Mouse (Mus musculus): ENCODE measurements around the gene Tcn2.
A peak's percentile ranks its signal among the peaks of the same experiment; 100 is the strongest.
"Not testable (repeated sequence)": the region's sequence is repeated elsewhere in the genome, so short reads cannot be mapped to it uniquely, and the experiment has no call there.

Tcn2 gene

DNA sequence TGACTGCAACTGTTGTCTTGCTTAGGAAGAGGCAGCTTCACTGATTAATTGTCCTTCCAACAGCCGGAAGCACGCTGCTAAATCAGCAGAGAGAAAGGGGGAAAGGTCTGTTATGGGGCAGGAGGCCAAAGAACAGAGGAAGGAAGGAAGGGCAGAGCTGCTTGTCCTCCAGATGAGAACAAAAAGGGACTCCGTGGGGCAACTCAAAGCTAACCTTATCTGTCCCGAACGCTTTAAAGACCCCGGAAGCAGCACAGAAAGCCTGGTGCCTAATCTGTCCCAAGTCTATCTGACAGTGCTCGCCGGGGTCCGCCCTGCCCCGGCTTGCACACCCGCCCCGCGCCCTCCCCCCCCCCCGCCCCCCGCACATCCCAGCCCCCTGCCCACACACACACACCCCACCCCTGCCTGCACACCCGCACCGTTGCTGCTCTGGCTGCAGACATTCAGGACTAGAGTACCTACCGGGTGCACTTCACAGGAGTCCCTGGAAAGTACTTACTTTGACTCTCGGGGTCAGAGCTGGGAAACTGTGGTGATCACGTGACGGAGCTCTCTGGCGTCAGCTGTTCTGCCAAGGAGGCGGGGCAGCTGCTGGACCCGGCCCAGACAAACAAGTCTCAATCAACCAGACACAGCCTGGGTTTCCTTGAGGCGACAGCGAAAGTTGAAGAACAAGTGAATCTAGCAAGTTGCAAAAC lies at the start of gene Tcn2:
Gene Tcn2 (minus strand): TSS at position 649 of the 701 bp plus-strand sequence.
- peak; percentile 45 to 53 for DNase-seq (ENCODE audit: low spot score in 2 of 2)

GRCm38 (mm10) chr11:3981536-3981935 lies 49.6 kb upstream of the Tcn2 start:
- DNase-seq (ENCODE audit: low spot score in 2 of 2) = no peak

GRCm38 (mm10) chr11:3978421-3978820 lies 46.5 kb upstream of the Tcn2 start:
- DNase-seq (ENCODE audit: low spot score in 2 of 2) = no peak

- DNase-seq (ENCODE audit: low spot score in 2 of 2) = no peak
Measured at GRCm38 (mm10) chr11:3976678-3977077, 44.7 kb upstream of the Tcn2 start, which contains the start of gene 4930556J24Rik. 4930556J24Rik (minus strand) TSS chr11:3976778.

- no peak for DNase-seq (ENCODE audit: low spot score in 2 of 2)
Measured at GRCm38 (mm10) chr11:3974311-3974710, 42.4 kb upstream of the Tcn2 start.

DNA sequence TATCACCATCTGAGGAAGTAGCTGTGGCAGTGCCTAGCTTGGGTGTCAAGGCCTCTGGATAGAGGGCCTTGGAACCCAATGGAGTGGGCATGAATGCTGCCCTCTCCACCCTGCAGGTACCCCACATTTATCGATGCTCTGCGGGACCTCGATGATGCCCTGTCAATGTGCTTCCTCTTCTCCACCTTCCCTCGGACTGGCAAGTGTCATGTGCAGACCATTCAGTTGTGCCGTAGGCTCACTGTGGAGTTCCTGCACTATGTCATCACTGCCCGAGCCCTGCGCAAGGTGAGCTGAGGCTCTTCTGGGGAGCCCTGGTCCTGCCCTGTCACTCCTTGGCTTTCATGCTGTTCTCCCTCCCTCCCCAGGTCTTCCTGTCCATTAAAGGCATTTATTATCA lies 41.1 kb upstream of the Tcn2 start:
- DNase-seq (ENCODE audit: low spot score in 2 of 2) = no peak

GRCm38 (mm10) chr11:3970361-3970760 lies 38.4 kb upstream of the Tcn2 start:
- no peak for DNase-seq (ENCODE audit: low spot score in 2 of 2)

DNA sequence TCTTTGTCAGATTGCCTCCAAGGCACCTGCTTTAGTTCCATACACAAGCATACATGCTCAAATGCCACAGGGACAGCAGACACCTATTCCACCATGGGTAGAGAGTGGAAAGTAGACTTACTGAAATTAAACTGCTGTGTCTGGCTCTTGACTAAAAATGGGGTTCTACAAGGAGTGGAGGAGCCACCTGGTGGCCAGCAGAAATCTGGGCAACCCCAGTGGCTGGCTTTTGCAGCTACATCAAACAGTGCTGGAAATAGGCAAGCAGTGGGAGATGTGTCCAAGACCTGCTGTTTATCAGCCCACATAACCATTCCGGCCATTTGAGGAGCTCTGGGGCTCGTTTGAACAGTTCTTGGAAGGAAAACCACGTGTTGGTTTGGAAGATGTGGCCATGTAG lies 37.9 kb upstream of the Tcn2 start:
- DNase-seq (ENCODE audit: low spot score in 2 of 2) = no peak

- DNase-seq (ENCODE audit: low spot score in 2 of 2) = no peak
Measured at GRCm38 (mm10) chr11:3964416-3965172, 32.6 kb upstream of the Tcn2 start.

DNA sequence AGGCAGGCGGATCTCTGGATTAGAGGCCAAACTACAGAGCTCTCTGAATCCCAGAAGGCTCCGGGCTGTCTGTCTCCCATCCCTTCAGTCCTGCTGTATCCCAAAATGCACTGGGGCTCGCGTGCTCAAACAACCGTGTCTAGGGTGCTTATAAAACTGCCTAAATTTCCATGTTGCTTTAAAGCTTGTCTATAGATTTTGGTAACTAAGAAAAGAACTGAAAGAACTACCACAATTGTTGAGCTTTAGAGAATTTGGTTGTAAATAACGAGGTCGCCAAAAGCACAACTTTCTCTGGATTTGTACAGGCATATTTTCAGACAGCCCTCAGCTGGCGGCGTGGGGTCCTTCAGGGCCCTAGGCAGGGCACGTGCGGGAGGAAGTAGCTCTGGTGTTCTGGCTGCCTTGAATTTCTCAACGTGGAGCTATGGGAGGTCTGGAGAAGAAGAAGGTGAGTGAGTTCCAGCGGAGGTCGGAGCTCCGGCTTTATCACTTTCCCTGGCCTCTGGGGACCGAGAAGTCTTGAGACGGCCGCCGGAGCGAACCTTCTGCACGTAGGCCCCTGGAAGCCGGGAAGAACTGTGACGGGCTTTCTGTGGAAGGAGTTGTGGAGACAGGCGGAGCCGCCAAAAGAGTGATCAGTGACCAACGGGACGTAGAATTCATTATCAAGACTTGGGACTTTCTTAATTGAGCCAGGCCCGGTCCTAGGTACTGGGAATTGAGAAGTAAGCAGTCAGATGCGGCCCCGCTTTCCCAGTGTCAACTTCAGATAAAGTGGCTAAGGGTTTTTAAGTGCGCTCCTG lies 31.9 kb upstream of the Tcn2 start, which contains the start of gene Pes1:
Gene Pes1 (plus strand): TSS at position 366 of the 806 bp plus-strand sequence.
- peak; percentile 74 to 78 for DNase-seq (ENCODE audit: low spot score in 2 of 2)

DNA sequence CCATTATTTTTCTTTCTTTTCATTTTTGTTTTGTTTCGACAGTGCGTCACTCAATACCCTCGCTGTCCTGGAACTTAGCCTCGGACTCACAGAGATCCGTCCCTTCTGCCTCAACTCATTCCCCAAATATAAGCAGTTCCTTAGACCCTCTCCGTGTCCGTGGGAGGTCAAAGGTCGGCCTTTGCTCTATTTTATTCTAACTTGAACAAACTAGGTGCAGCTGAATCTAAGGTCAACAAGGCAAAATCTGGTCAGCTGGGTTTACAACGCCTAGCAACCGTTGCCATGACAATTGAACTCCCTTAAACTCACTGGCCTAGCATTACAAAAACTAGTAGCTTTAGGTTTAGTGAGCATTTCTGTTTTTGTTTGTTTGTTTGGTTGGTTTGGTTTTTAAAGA lies 31.2 kb upstream of the Tcn2 start:
- no peak for DNase-seq (ENCODE audit: low spot score in 2 of 2)

DNA sequence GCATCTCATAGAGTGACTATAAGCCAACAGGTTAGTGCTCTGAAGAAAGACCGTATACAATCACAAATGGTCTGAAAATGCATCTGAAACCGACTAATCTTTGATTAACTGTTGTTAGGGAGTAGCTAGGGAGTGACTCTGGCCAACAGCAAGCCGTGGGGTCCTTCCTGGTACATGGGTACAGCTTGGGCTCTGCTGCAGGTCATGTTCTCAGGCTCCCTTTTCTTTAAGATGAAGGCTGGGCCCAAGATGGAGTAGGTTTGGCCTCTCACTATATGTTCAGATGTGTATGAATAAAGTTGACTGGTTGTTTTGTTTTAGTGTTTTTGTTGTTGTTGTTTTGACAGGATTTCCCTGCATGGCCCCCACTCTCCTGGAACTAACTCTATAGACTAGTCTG lies 29.8 kb upstream of the Tcn2 start:
- DNase-seq (ENCODE audit: low spot score in 2 of 2) = no peak

- no peak for DNase-seq (ENCODE audit: low spot score in 2 of 2)
Measured at GRCm38 (mm10) chr11:3960901-3961300, 28.9 kb upstream of the Tcn2 start.

DNA sequence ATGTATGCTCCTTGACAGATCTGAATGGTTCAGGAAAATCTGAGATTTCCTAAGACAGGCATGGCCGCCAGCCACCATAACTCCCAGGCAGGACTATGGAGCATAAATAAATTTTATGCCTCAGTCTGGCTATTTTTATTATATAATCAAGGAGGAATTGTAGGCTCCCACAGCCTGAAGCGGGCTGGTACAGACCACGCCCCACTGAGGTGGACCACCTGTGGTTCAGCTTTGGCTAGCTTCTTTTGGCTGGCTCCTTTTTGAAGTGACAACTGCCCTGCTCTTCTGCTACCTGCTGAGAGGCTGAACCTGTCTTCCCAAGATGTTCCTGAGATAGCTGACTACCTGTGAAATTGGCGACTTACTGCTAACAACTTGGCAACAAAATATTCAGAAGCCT lies 23.4 kb upstream of the Tcn2 start:
- not testable (repeated sequence) for DNase-seq (ENCODE audit: low spot score in 2 of 2)

DNA sequence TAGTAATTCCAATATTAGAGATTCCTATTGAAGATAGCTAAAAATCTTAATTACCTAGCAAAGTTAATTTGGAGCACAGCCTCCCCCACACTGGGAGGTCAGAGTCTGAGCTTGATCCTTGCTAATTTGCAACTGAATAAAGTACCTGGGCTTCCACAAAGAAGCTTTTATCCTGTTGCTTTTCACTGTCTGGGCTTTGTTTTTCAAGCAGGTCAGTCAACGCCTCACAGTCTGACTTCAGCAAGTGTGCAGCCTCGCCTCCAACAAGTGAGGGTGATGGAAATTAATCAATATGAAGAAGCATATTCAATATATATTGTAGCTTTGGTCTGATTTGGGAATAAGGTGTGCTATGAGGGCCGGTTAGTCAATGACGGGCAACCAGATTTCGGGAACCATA lies 22.9 kb upstream of the Tcn2 start:
- not testable (repeated sequence) for DNase-seq (ENCODE audit: low spot score in 2 of 2)

GRCm38 (mm10) chr11:3946386-3946785 lies 14.4 kb upstream of the Tcn2 start:
- DNase-seq (ENCODE audit: low spot score in 2 of 2) = no peak

DNA sequence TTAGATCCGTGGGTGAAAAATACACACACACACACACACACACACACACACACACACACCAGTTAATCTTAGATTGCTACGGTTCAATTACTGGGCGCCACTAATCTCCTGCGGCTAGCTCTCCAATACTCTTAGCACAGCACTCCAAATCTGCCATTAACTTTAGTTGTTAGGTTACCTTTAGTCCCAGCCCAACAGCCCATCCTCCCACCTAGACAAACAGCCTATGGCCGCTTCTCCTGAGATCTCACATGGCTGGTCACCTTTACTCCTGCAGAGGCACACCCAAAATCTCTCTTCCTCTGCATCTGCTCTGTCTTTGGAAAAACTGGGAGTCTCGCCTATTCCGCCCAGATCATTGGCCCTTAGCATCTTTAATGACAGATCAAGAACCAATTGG lies 9.4 kb upstream of the Tcn2 start:
- no peak for DNase-seq (ENCODE audit: low spot score in 2 of 2)

GRCm38 (mm10) chr11:3937321-3937874 lies 5.4 kb upstream of the Tcn2 start:
- no peak for DNase-seq (ENCODE audit: low spot score in 2 of 2)

- DNase-seq (ENCODE audit: low spot score in 2 of 2) = no peak
Measured at GRCm38 (mm10) chr11:3936318-3936717, 4.4 kb upstream of the Tcn2 start.

DNA sequence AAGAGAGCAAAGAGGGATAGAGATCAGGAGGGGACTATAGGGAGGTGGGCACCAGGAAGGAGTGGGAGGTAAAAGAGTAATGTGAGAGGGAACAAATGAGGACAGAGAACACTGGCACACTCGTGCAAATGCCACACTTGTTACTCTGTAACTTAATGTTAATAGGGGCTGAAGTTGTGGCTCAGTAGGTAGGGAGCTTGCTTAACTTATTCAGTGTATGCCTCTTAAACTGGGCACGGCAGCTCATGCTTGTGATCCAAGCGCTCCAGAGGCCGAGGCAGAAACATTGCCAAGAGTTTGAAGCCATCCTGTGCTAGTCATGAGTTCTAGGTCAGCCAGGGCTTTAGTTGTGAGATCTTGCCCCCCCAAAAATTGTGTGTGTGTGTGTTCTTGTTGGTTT lies 3.2 kb upstream of the Tcn2 start:
- DNase-seq (ENCODE audit: low spot score in 2 of 2) = no peak

GRCm38 (mm10) chr11:3933756-3934285 lies 1.9 kb upstream of the Tcn2 start:
- DNase-seq (ENCODE audit: low spot score in 2 of 2) = no peak

DNA sequence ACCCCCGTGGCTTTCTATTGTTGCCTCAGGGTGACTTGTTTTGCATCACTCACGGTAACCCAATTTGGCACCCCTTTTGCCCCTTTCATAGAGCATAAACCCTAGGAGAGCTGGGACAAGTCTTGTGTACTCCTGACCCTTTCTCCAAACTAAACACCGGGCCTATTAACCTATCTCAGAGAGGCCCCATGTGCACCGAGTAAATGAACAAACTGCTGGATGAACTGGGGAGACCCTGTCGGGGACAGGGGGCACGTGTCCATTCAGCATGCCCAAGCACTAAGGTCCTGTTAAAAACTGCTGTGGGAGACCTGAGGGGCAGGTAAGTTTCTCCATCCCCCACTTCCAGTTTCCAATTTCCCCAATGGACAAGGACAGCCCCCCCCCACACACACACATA lies 1.0 kb downstream of the Tcn2 start:
- DNase-seq (ENCODE audit: low spot score in 2 of 2) = no peak
